Mouse (Mus musculus): Measurements from ENCODE around the gene Sox5.

GRCm38 (mm10) chr6:144309171-144309570 lies 472.6 kb downstream of the Sox5 start:
- TF ChIP-seq CTCF (IDR thresholded peaks at IDR 0.05; ENCODE audit: borderline replicate concordance, control insufficient read depth, extremely low read depth, insufficient read depth, low read length, poor library complexity) = no peak
- TF ChIP-seq POLR2A (IDR thresholded peaks at IDR 0.05; ENCODE audit: control insufficient read depth, extremely low read depth, insufficient read depth, low read length, poor library complexity) = no peak
